Mouse (Mus musculus) cerebral cortex, adult 2 months (tissue): ENCODE results near the gene Ccl20.

Experiments
- WGBS: fragments of 180-500 bp; shearing (Covaris S2); methylation state at CpG from one replicate; pipeline ENCODE4 v1.1.7; 2018; 5-methylcytosine and 5-hydroxymethylcytosine counted together

Ccl20 gene

GRCm38 (mm10) chr1:83116447-83117137, at the start of gene Ccl20:
TSS of gene Ccl20 (plus strand) at chr1:83116766.
- 55% methylated on average over 8 of the region's 8 CpGs for WGBS

- 48% methylated on average over 10 of the region's 10 CpGs for WGBS
Observed at GRCm38 (mm10) chr1:83067205-83067604, 49.4 kb upstream of the Ccl20 start.

- 32% methylated on average over 15 of the region's 15 CpGs for WGBS
Observed at GRCm38 (mm10) chr1:83075526-83076189, 40.9 kb upstream of the Ccl20 start.

- WGBS, result 37% methylated on average over 11 of the region's 11 CpGs
Observed at GRCm38 (mm10) chr1:83076190-83076917, 40.2 kb upstream of the Ccl20 start.

GRCm38 (mm10) chr1:83077016-83077415, 39.5 kb upstream of the Ccl20 start:
- 57% methylated on average over 6 of the region's 6 CpGs for WGBS

GRCm38 (mm10) chr1:83084790-83085189, 31.8 kb upstream of the Ccl20 start:
- WGBS, result 94% methylated on average over 2 of the region's 2 CpGs

- 60% methylated on average over 3 of the region's 3 CpGs for WGBS
Observed at GRCm38 (mm10) chr1:83091268-83091667, 25.3 kb upstream of the Ccl20 start.

- 83% methylated on average over 4 of the region's 4 CpGs for WGBS
Observed at GRCm38 (mm10) chr1:83096935-83097334, 19.6 kb upstream of the Ccl20 start.

GRCm38 (mm10) chr1:83099160-83099559, 17.4 kb upstream of the Ccl20 start:
- WGBS, result 71% methylated on average over 2 of the region's 2 CpGs

- 70% methylated on average over 7 of the region's 7 CpGs for WGBS
Observed at GRCm38 (mm10) chr1:83099580-83100137, 16.9 kb upstream of the Ccl20 start.

GRCm38 (mm10) chr1:83101891-83102290, 14.7 kb upstream of the Ccl20 start:
- WGBS, result 57% methylated on average over 3 of the region's 3 CpGs

GRCm38 (mm10) chr1:83105464-83105863, 11.1 kb upstream of the Ccl20 start:
- 77% methylated on average over 1 of the region's 1 CpGs for WGBS

- 87% methylated on average over 5 of the region's 5 CpGs for whole genome bisulfite sequencing
Observed at GRCm38 (mm10) chr1:83107410-83107978, 9.1 kb upstream of the Ccl20 start.

- WGBS, result 61% methylated on average over 5 of the region's 5 CpGs
Observed at GRCm38 (mm10) chr1:83111726-83112125, 4.8 kb upstream of the Ccl20 start.

- 94% methylated on average over 3 of the region's 3 CpGs for WGBS
Observed at GRCm38 (mm10) chr1:83117217-83117616, 651 bp downstream of the Ccl20 start.

- 61% methylated on average over 7 of the region's 7 CpGs for WGBS
Observed at GRCm38 (mm10) chr1:83117661-83118060, 1.1 kb downstream of the Ccl20 start.

GRCm38 (mm10) chr1:83120312-83120711, 3.7 kb downstream of the Ccl20 start:
- WGBS, result 80% methylated on average over 3 of the region's 3 CpGs

GRCm38 (mm10) chr1:83123201-83123600, 6.6 kb downstream of the Ccl20 start:
- 94% methylated on average over 2 of the region's 2 CpGs for WGBS

GRCm38 (mm10) chr1:83135829-83136228, 19.3 kb downstream of the Ccl20 start:
- 76% methylated on average over 7 of the region's 7 CpGs for WGBS

GRCm38 (mm10) chr1:83137847-83138246, 21.3 kb downstream of the Ccl20 start:
- WGBS, result 86% methylated on average over 8 of the region's 8 CpGs

- WGBS, result 90% methylated on average over 6 of the region's 6 CpGs
Observed at GRCm38 (mm10) chr1:83138721-83139120, 22.2 kb downstream of the Ccl20 start.

GRCm38 (mm10) chr1:83141510-83141909, 24.9 kb downstream of the Ccl20 start:
- 86% methylated on average over 8 of the region's 8 CpGs for WGBS
